Mouse (Mus musculus): ENCODE data around the gene Ptchd4. TPM values are rescaled to one million over a fixed set of nuclear protein-coding genes. Genes with fewer than 3 reads are reported as not detected.

Gene Ptchd4
- polyA plus RNA-seq, 1 experiment: not detected

DNA sequence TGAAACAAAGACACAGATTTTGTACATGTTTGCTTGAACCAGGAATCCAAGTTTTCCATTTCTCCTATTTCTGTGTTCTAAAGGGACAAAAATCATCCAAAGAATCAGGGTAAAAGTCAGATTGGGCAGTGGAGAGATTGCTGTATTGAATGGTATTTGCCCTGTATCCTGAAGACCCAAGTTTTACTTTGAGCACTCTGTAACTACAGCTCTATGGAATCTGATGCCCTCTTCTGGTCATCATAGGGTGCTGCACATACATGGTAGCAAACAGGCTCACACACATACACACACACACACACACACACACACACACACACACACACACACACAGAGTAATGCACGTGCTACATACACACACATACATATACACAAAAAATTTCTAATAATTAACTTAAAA lies 8.7 kb upstream of the Ptchd4 start:
- no peak for DNase-seq
- Histone ChIP-seq H3K4me3 (replicated peaks; ENCODE audit: extremely low read depth, low read depth, low read length) (no peak overlapping the region), H3K4me1 (ENCODE audit: control insufficient read depth, insufficient read depth, low read length) (no peaks in the 10 kb centered on the region)
- WGBS: 88% methylated on average over 1 of the region's 1 CpGs
- TF ChIP-seq POLR2A (IDR thresholded peaks at IDR 0.05; ENCODE audit: borderline replicate concordance, extremely low read depth, low read depth, low read length): no peak
- no peak for TF ChIP-seq CTCF (IDR thresholded peaks at IDR 0.05; ENCODE audit: insufficient read depth, low read length)

DNA sequence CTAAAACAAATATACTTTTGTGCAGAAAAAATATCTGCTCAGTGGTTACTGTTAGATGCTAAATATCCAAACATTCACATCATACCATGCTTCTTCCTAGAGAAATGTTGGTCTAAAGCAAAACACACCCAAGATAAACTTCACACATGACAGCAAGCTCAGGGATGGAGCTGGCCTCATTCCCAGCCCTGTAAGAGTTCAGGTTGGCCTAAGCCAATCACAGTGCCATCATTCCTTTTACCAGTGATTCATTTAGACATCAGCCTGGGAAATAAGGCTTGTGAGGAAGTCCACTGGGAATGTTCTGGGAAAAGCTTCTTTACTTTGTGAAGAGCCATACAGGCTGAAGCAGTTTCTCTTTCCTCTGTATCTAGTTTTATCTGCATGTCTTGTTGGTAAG lies 5.6 kb upstream of the Ptchd4 start:
- DNase-seq: no peak
- TF ChIP-seq CTCF (IDR thresholded peaks at IDR 0.05; ENCODE audit: insufficient read depth, low read length): no peak
- TF ChIP-seq POLR2A (IDR thresholded peaks at IDR 0.05; ENCODE audit: borderline replicate concordance, extremely low read depth, low read depth, low read length): no peak

DNA sequence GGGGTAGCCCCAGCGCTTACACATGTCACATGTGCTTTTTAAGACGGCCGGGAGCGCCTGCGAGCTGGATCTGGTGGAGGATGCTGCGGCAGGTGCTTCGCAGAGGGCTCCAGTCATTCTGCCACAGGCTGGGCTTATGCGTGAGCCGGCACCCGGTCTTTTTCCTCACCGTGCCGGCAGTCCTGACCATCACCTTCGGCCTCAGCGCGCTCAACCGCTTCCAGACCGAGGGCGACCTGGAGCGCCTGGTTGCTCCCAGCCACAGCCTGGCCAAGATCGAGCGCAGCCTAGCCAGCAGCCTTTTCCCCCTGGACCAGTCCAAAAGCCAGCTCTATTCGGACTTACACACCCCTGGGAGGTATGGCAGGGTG lies 850 bp downstream of the Ptchd4 start:
- WGBS: 2% methylated on average over 22 of the region's 22 CpGs

More for the DNA sequence above, 5.6 kb upstream of the Ptchd4 start:
- H3K4me3 ChIP-seq (replicated peaks; ENCODE audit: extremely low read depth, low read depth, low read length): no peak overlapping the region
- no peaks in the 10 kb centered on the region for H3K4me1 ChIP-seq (ENCODE audit: control insufficient read depth, insufficient read depth, low read length)

DNA sequence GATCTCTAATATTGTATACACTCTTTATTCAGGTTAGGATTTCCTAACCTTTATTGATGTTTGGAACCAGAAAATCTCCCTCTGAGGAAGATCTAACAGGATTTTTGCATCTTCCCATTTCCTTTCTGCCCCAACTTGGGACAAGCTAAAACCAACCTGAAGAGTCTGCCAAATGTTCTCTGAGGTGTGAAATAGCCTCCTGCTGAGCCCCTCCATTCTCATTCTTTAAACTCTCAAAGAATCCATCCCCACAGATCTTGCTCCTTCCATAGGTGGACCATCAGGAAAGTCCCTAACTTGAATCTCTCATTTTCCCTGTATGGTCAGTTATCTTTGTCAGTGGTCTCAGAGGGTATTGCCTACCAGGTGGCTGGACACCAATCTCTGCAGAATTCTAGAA lies 20.0 kb downstream of the Ptchd4 start:
- no peak overlapping the region for H3K4me3 ChIP-seq (replicated peaks; ENCODE audit: extremely low read depth, low read depth, low read length)
- no peak for TF ChIP-seq CTCF (IDR thresholded peaks at IDR 0.05; ENCODE audit: insufficient read depth, low read length)
- TF ChIP-seq POLR2A (IDR thresholded peaks at IDR 0.05; ENCODE audit: borderline replicate concordance, extremely low read depth, low read depth, low read length): no peak
- no peak for DNase-seq

More for the DNA sequence above, 850 bp downstream of the Ptchd4 start:
- DNase-seq: no peak
- TF ChIP-seq POLR2A (IDR thresholded peaks at IDR 0.05; ENCODE audit: borderline replicate concordance, extremely low read depth, low read depth, low read length) (no peak), CTCF (IDR thresholded peaks at IDR 0.05; ENCODE audit: insufficient read depth, low read length) (no peak)
- no peaks in the 10 kb centered on the region for H3K4me1 ChIP-seq (ENCODE audit: control insufficient read depth, insufficient read depth, low read length)
- no peak overlapping the region for H3K4me3 ChIP-seq (replicated peaks; ENCODE audit: extremely low read depth, low read depth, low read length)

DNA sequence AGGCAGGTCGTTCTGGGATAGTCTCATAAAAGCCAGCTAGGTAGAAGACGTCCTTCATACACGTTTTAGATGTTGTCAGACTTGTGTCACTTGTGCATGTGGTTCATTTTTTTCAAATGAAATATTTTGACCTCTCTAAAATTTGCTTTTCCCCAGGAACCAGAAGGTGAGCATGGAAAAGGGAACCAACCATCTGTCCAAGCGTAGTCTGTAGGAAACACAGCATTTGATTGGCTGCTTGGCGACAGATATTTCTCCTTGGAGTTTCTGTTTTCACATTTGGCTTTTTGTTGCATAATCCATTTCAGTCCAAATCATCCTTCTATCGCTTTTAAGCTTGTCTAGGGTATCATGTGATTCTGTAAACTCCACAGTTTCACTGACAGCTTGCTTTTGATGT lies 20.8 kb downstream of the Ptchd4 start:
- Histone ChIP-seq H3K4me1 (ENCODE audit: control insufficient read depth, insufficient read depth, low read length) (no peaks in the 10 kb centered on the region), H3K4me3 (replicated peaks; ENCODE audit: extremely low read depth, low read depth, low read length) (no peak overlapping the region)
- no peak for DNase-seq
- WGBS: 73% methylated on average over 6 of the region's 6 CpGs
- no peak for TF ChIP-seq POLR2A (IDR thresholded peaks at IDR 0.05; ENCODE audit: borderline replicate concordance, extremely low read depth, low read depth, low read length)
- TF ChIP-seq CTCF (IDR thresholded peaks at IDR 0.05; ENCODE audit: insufficient read depth, low read length): no peak

More for the DNA sequence above, 20.0 kb downstream of the Ptchd4 start:
- H3K4me1 ChIP-seq (ENCODE audit: control insufficient read depth, insufficient read depth, low read length): no peaks in the 10 kb centered on the region

DNA sequence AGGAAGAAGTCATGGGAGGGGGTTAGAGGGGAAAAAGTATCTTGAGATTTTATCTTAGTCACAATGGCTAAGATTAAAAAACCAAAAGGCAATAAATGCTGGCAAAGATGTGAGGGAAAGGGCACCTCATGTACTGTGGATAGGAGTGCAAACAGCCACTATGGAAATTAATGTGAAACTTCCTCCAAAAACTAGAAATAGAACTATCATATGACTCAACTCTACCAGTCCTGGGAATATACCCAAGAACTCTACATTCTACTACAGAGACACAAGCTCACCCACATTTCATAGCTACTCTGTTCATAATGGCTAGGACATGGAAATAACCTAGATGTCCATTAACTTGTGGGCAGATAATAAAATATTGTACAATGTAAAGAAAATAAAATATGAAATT lies 30.3 kb downstream of the Ptchd4 start:
- DNase-seq: no peak
- TF ChIP-seq CTCF (IDR thresholded peaks at IDR 0.05; ENCODE audit: insufficient read depth, low read length) (no peak), POLR2A (IDR thresholded peaks at IDR 0.05; ENCODE audit: borderline replicate concordance, extremely low read depth, low read depth, low read length) (no peak)
- H3K4me3 ChIP-seq (replicated peaks; ENCODE audit: extremely low read depth, low read depth, low read length): no peak overlapping the region
- H3K4me1 ChIP-seq (ENCODE audit: control insufficient read depth, insufficient read depth, low read length): no peaks in the 10 kb centered on the region

DNA sequence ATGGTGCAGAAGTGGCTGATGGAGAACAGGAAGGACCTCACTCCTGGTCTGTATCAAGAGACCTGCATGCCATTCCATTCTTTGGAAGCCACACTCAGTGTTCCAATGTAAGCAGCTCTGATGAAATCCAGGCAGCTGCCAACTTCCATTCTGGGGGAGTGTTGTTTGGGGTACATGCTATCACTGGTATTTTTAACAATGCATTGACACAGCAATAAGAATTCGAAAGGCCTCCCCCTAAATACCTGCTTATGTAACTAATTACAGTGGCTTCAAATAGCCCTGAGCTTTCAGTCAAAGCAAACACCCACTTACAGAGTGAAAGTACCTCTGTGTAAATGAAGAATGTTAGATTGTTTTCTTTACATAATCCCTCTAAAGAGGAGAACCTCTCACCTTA lies 42.7 kb downstream of the Ptchd4 start:
- WGBS: 33% methylated on average over 1 of the region's 1 CpGs
- DNase-seq: no peak
- H3K4me3 ChIP-seq (replicated peaks; ENCODE audit: extremely low read depth, low read depth, low read length): no peak overlapping the region
- H3K4me1 ChIP-seq (ENCODE audit: control insufficient read depth, insufficient read depth, low read length): no peaks in the 10 kb centered on the region
- no peak for TF ChIP-seq POLR2A (IDR thresholded peaks at IDR 0.05; ENCODE audit: borderline replicate concordance, extremely low read depth, low read depth, low read length)
- TF ChIP-seq CTCF (IDR thresholded peaks at IDR 0.05; ENCODE audit: insufficient read depth, low read length): no peak

DNA sequence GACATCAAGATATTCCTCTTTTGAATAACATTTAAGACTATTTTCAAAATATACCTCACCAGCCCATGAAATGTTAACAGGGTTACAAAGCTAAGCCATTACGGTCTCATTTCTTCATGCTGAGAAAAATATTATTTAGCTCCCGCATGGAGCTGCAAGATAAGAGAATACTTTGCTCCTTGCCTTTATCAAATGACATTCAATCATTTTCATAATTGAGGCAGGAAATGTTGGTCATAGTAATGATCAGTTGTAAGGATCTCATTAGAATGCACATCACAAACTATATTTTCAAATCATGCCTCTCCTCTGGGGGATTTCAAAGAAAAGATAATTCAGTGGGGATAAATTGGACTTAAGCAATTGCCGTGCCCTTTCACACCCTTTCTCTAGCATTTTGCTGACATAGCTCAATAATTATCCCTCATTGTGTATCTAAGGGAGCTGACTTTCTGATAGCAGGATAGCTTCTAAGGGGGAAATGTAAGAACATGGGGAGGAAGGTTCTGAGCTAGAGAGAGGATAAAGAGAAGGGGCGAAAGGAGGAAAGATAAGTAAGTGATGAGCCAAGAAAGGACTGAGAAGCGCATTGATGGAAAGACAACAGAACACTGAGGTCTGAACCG lies 47.5 kb downstream of the Ptchd4 start:
- H3K4me3 ChIP-seq (replicated peaks; ENCODE audit: extremely low read depth, low read depth, low read length): no peak overlapping the region
- H3K4me1 ChIP-seq (ENCODE audit: control insufficient read depth, insufficient read depth, low read length): no peaks in the 10 kb centered on the region
- whole genome bisulfite sequencing: 85% methylated on average over 6 of the region's 6 CpGs
- no peak for TF ChIP-seq POLR2A (IDR thresholded peaks at IDR 0.05; ENCODE audit: borderline replicate concordance, extremely low read depth, low read depth, low read length)
- TF ChIP-seq CTCF (IDR thresholded peaks at IDR 0.05; ENCODE audit: insufficient read depth, low read length): no peak
- no peak for DNase-seq

DNA sequence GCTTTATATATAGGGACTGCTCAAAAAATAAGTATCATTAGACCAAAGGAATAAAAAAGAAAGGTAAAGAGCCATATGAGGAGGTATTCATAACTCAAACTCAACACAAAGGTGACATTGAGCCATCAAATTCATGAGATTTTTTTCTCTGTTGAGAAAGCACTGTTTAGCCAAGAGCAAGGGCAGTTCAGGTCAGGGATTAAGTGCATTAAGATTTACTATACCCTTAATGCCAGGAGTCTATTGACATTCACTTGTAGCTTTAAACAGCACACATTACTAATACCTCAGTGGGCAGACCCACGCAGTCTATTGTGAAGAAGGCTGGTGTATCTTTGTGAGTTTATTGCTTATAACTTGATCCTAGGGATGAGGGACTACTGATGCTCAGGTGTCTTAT lies 49.0 kb downstream of the Ptchd4 start:
- TF ChIP-seq CTCF (IDR thresholded peaks at IDR 0.05; ENCODE audit: insufficient read depth, low read length) (no peak), POLR2A (IDR thresholded peaks at IDR 0.05; ENCODE audit: borderline replicate concordance, extremely low read depth, low read depth, low read length) (no peak)
- WGBS: 38% methylated on average over 1 of the region's 1 CpGs
- H3K4me3 ChIP-seq (replicated peaks; ENCODE audit: extremely low read depth, low read depth, low read length): no peak overlapping the region
- H3K4me1 ChIP-seq (ENCODE audit: control insufficient read depth, insufficient read depth, low read length): no peaks in the 10 kb centered on the region
- DNase-seq: no peak

DNA sequence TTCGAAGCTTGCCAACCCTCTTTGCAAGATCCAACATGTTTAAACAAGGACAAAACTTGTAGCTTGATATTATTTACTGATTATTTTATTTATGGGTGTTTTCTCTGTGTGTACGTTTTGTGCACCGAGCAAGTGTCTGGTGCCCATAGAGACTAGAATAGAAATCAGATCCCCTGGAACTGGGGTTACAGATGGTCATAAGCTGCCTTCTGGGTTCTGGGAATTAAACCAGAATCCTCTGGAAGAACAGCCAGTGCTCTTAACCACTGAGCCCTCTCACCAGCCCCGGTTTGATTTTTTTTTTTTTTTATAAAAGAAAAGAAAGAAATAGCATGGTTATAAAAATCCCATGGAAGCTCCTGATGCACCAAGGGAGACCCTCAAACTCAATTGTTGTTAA lies 59.1 kb downstream of the Ptchd4 start:
- no peak overlapping the region for H3K4me3 ChIP-seq (replicated peaks; ENCODE audit: extremely low read depth, low read depth, low read length)
- no peak for TF ChIP-seq CTCF (IDR thresholded peaks at IDR 0.05; ENCODE audit: insufficient read depth, low read length)
- TF ChIP-seq POLR2A (IDR thresholded peaks at IDR 0.05; ENCODE audit: borderline replicate concordance, extremely low read depth, low read depth, low read length): no peak
- DNase-seq: no peak
- no peaks in the 10 kb centered on the region for H3K4me1 ChIP-seq (ENCODE audit: control insufficient read depth, insufficient read depth, low read length)
- 85% methylated on average over 4 of the region's 4 CpGs for WGBS

Data from lung, adult 2 months (tissue).